Mouse (Mus musculus) ES-Bruce4 (cell line): ENCODE data around the gene Cops6. TPM values are rescaled to one million over a fixed set of nuclear protein-coding genes. Genes with fewer than 3 reads are reported as not detected.

Source experiments
- H3K27ac ChIP-seq: 2 replicates; pipeline ENCODE4 v1.5.1; 2012; ENCODE audit warnings: low read length, inconsistent platforms; ENCODE audit not compliant: insufficient read depth
- H3K27me3 ChIP-seq: 2 replicates; pipeline ENCODE4 v1.6.1; 2012; ENCODE audit warnings: mild to moderate bottlenecking, low read length, inconsistent platforms; ENCODE audit not compliant: control insufficient read depth, poor library complexity, insufficient read depth, severe bottlenecking
- H3K36me3 ChIP-seq: 2 replicates; pipeline ENCODE4 v1.6.1; 2012; ENCODE audit warnings: inconsistent platforms, mild to moderate bottlenecking, low read length, moderate library complexity; ENCODE audit not compliant: control insufficient read depth, poor library complexity, insufficient read depth, severe bottlenecking
- H3K4me1 ChIP-seq: one replicate; pipeline ENCODE4 v1.8.1; 2011; ENCODE audit warnings: low read length; ENCODE audit not compliant: control insufficient read depth, insufficient read depth
- H3K4me3 ChIP-seq: 2 replicates; pipeline ENCODE4 v1.5.1; 2011; ENCODE audit warnings: low read depth, mild to moderate bottlenecking, low read length
- H3K9ac ChIP-seq: 2 replicates; pipeline ENCODE4 v1.6.1; 2012; ENCODE audit warnings: low read depth, mild to moderate bottlenecking, inconsistent platforms; ENCODE audit not compliant: poor library complexity, severe bottlenecking
- H3K9me3 ChIP-seq: replicated peaks from 2 replicates; pipeline ENCODE4 v1.6.1; 2012; ENCODE audit warnings: mild to moderate bottlenecking, low read length, inconsistent platforms; ENCODE audit not compliant: control insufficient read depth, poor library complexity, insufficient read depth, severe bottlenecking
- CTCF ChIP-seq: IDR thresholded peaks from one replicate; pipeline ENCODE4 v1.8.1; 2011; ENCODE audit warnings: low read depth, low read length
- EP300 ChIP-seq: IDR thresholded peaks from 2 replicates; pipeline ENCODE4 v1.6.1; 2011; ENCODE audit warnings: low read depth, low read length; ENCODE audit not compliant: insufficient read depth
- POLR2A ChIP-seq: IDR thresholded peaks from one replicate; pipeline ENCODE4 v1.8.1; 2011; ENCODE audit warnings: low read length; ENCODE audit not compliant: insufficient read depth
- polyA plus RNA-seq: library from polyadenylated mRNA; stranded (reverse); fragments of >200 nt; gene quantifications from 2 replicates; pipeline ENCODE4 v1.2.4, GENCODE M21; 2011; ENCODE audit warnings: low read depth; ENCODE audit not compliant: missing spikeins, insufficient read depth, insufficient read length

The Cops6 gene
- polyA plus RNA-seq, 1 experiment, result 122 TPM

- Histone ChIP-seq H3K36me3 (peaks cover 14% of the 10 kb centered on the region), H3K9ac (no peak overlapping the region), H3K27ac (no peak overlapping the region), H3K9me3 (no peaks in the 10 kb centered on the region), H3K27me3 (no peaks in the 10 kb centered on the region; the same call in 1 of the 2 replicates), H3K4me1 (no peaks in the 10 kb centered on the region), H3K4me3 (no peak overlapping the region)
- no peak for TF ChIP-seq POLR2A
- TF ChIP-seq EP300, result no peak
- no peak for TF ChIP-seq CTCF
Measured at GRCm38 (mm10) chr5:138137257-138137656, 23.6 kb upstream of the Cops6 start.

GRCm38 (mm10) chr5:138137935-138138549 lies 22.8 kb upstream of the Cops6 start:
- no peaks in the 10 kb centered on the region for H3K9me3 ChIP-seq
- no peak overlapping the region for H3K9ac ChIP-seq
- peaks cover 8% of the 10 kb centered on the region for H3K36me3 ChIP-seq
- H3K27me3 ChIP-seq, result no peaks in the 10 kb centered on the region; the same call in 1 of the 2 replicates
- TF ChIP-seq POLR2A, result no peak
- TF ChIP-seq EP300, result no peak
- peak; percentile 28 for TF ChIP-seq CTCF
- H3K27ac ChIP-seq, result no peak overlapping the region
- no peak overlapping the region for H3K4me3 ChIP-seq
- no peaks in the 10 kb centered on the region for H3K4me1 ChIP-seq

- H3K27ac ChIP-seq, result no peak overlapping the region
- H3K4me3 ChIP-seq, result no peak overlapping the region
- H3K27me3 ChIP-seq, result no peaks in the 10 kb centered on the region; the same call in 1 of the 2 replicates
- no peaks in the 10 kb centered on the region for H3K9me3 ChIP-seq
- H3K4me1 ChIP-seq, result no peaks in the 10 kb centered on the region
- no peak overlapping the region for H3K9ac ChIP-seq
- no peak for TF ChIP-seq POLR2A
- no peak for TF ChIP-seq CTCF
- TF ChIP-seq EP300, result no peak
- peaks cover 6% of the 10 kb centered on the region for H3K36me3 ChIP-seq
Measured at GRCm38 (mm10) chr5:138138585-138138984, 22.3 kb upstream of the Cops6 start.

- Histone ChIP-seq H3K4me1 (no peaks in the 10 kb centered on the region), H3K9ac (no peak overlapping the region), H3K27me3 (no peaks in the 10 kb centered on the region), H3K4me3 (no peak overlapping the region), H3K36me3 (no peaks in the 10 kb centered on the region; the same call in 1 of the 2 replicates), H3K9me3 (no peaks in the 10 kb centered on the region), H3K27ac (no peak overlapping the region)
- TF ChIP-seq CTCF (no peak), EP300 (no peak), POLR2A (no peak)
Measured at GRCm38 (mm10) chr5:138154390-138154789, 6.5 kb upstream of the Cops6 start.

- H3K4me1 ChIP-seq, result no peaks in the 10 kb centered on the region
- H3K4me3 ChIP-seq, result peak within 1 kb of the TSS; percentile 85
- H3K27me3 ChIP-seq, result no peaks in the 10 kb centered on the region
- H3K9ac ChIP-seq, result peak within 1 kb of the TSS; percentile 35
- no peaks in the 10 kb centered on the region; the same call in 1 of the 2 replicates for H3K36me3 ChIP-seq
- H3K9me3 ChIP-seq, result no peaks in the 10 kb centered on the region
- peak; percentile 40; the same call in 1 of the 2 replicates for TF ChIP-seq EP300
- peak; percentile 34 for TF ChIP-seq POLR2A
- peak; percentile 97 for TF ChIP-seq CTCF
- no peak within 1 kb of the TSS for H3K27ac ChIP-seq
Measured at GRCm38 (mm10) chr5:138155443-138155976, 5.4 kb upstream of the Cops6 start, which contains the start of gene Zfp113. TSS of gene Zfp113 (minus strand) at chr5:138155744.

GRCm38 (mm10) chr5:138160224-138160762 lies 578 bp upstream of the Cops6 start:
- no peaks in the 10 kb centered on the region for H3K9me3 ChIP-seq
- H3K4me1 ChIP-seq, result no peaks in the 10 kb centered on the region
- H3K4me3 ChIP-seq, result peak overlapping the region; percentile 21; the same call in 1 of the 2 replicates
- peak overlapping the region; percentile 76; the same call in 1 of the 2 replicates for H3K9ac ChIP-seq
- H3K27me3 ChIP-seq, result no peaks in the 10 kb centered on the region
- peaks cover 25% of the 10 kb centered on the region for H3K36me3 ChIP-seq
- peak overlapping the region; percentile 83 for H3K27ac ChIP-seq
- TF ChIP-seq POLR2A, result no peak
- TF ChIP-seq CTCF, result no peak
- TF ChIP-seq EP300, result no peak
